Mouse (Mus musculus): Measurements from ENCODE around the gene Zrsr1. TPM values are rescaled to one million over a fixed set of nuclear protein-coding genes. Genes with fewer than 3 reads are reported as not detected.

The Zrsr1 gene
- polyA plus RNA-seq, 1 experiment, result 29.4 TPM

- H3K4me3 ChIP-seq (ENCODE audit: insufficient read depth, low read depth, low read length), result no peak overlapping the region
- H3K4me1 ChIP-seq (ENCODE audit: control insufficient read depth, insufficient read depth, insufficient read length, low read length), result no peaks in the 10 kb centered on the region
- no peak overlapping the region for H3K27ac ChIP-seq (replicated peaks; ENCODE audit: low read depth, low read length)
These were observed 15.0 kb upstream of the Zrsr1 start for GRCm38 (mm10) chr11:22956830-22957229.

- Histone ChIP-seq H3K27ac (replicated peaks; ENCODE audit: low read depth, low read length) (no peak overlapping the region), H3K4me1 (ENCODE audit: control insufficient read depth, insufficient read depth, insufficient read length, low read length) (no peaks in the 10 kb centered on the region), H3K4me3 (ENCODE audit: insufficient read depth, low read depth, low read length) (no peak overlapping the region)
These were observed 13.9 kb upstream of the Zrsr1 start for GRCm38 (mm10) chr11:22957791-22958374.

DNA sequence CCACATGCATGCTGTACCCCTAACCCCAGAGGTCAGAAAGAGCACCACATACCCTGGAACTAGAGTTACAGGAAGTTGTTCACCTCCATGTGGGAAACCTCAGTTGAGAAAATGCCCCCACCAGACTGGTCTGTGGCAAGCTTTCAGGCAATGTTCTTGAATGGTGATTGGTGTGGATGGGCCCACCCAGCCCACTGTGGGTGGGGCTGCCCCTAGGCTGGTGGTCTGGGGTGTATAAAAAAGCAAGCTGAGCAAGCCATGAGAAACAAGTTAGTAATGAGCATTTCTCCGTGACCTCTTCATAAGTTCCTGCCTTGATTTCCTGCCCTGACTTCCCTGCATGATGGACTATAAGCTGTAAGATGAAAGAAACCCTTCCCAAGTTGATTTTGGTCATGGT, 9.7 kb upstream of the Zrsr1 start:
- H3K4me3 ChIP-seq (ENCODE audit: insufficient read depth, low read depth, low read length), result no peak overlapping the region
- H3K27ac ChIP-seq (replicated peaks; ENCODE audit: low read depth, low read length), result no peak overlapping the region
- no peaks in the 10 kb centered on the region for H3K4me1 ChIP-seq (ENCODE audit: control insufficient read depth, insufficient read depth, insufficient read length, low read length)

GRCm38 (mm10) chr11:22964401-22964800, 7.4 kb upstream of the Zrsr1 start:
- H3K27ac ChIP-seq (replicated peaks; ENCODE audit: low read depth, low read length), result no peak overlapping the region
- no peak overlapping the region for H3K4me3 ChIP-seq (ENCODE audit: insufficient read depth, low read depth, low read length)
- H3K4me1 ChIP-seq (ENCODE audit: control insufficient read depth, insufficient read depth, insufficient read length, low read length), result no peaks in the 10 kb centered on the region

DNA sequence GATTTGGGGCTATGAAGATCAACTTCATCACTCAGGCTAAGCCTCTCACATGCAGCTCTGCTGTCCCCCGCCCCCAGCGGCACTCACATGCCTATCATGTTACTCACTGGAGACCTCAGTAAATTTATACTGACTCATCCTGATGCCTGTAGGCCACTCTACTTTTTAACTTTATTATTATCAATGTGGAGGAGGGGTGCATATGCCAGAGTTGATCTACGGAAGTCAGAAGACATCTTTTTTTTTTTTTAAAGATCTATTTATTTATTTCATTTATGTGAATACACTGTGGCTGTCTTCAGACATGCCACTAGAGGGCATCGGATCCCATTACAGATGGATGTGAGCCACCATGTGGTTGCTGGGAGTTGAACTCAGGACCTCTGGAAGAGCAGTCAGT, 6.3 kb upstream of the Zrsr1 start:
- no peak overlapping the region for H3K4me3 ChIP-seq (ENCODE audit: insufficient read depth, low read depth, low read length)
- H3K4me1 ChIP-seq (ENCODE audit: control insufficient read depth, insufficient read depth, insufficient read length, low read length), result no peaks in the 10 kb centered on the region
- no peak overlapping the region for H3K27ac ChIP-seq (replicated peaks; ENCODE audit: low read depth, low read length)

DNA sequence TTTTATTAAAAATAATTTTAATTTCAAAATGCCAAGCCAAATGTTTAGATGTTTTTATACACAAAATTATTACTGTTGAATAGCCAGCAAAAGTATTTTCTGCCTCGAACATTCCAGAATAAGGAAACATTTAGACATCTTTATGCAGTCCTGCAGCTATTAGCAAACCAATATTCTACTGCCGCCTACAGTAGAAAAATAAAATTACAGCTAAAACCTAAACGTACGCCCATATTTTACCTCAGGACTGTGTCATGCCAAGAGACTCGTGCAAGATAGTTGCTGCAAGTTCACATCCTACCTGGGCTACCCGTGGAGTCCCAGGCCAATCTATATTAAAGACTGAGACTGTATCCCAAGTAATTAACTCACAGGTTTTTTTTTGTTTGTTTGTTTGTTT, 2.3 kb upstream of the Zrsr1 start:
- H3K27ac ChIP-seq (replicated peaks; ENCODE audit: low read depth, low read length), result no peak overlapping the region
- no peak overlapping the region for H3K4me3 ChIP-seq (ENCODE audit: insufficient read depth, low read depth, low read length)
- H3K4me1 ChIP-seq (ENCODE audit: control insufficient read depth, insufficient read depth, insufficient read length, low read length), result no peaks in the 10 kb centered on the region

- Histone ChIP-seq H3K4me3 (ENCODE audit: insufficient read depth, low read depth, low read length) (no peak overlapping the region), H3K4me1 (ENCODE audit: control insufficient read depth, insufficient read depth, insufficient read length, low read length) (0 out of 2 replicates have a peak, but pooled peaks cover 2% of the 10 kb centered on the region)
These were observed 1.3 kb upstream of the Zrsr1 start for GRCm38 (mm10) chr11:22970546-22970945.

DNA sequence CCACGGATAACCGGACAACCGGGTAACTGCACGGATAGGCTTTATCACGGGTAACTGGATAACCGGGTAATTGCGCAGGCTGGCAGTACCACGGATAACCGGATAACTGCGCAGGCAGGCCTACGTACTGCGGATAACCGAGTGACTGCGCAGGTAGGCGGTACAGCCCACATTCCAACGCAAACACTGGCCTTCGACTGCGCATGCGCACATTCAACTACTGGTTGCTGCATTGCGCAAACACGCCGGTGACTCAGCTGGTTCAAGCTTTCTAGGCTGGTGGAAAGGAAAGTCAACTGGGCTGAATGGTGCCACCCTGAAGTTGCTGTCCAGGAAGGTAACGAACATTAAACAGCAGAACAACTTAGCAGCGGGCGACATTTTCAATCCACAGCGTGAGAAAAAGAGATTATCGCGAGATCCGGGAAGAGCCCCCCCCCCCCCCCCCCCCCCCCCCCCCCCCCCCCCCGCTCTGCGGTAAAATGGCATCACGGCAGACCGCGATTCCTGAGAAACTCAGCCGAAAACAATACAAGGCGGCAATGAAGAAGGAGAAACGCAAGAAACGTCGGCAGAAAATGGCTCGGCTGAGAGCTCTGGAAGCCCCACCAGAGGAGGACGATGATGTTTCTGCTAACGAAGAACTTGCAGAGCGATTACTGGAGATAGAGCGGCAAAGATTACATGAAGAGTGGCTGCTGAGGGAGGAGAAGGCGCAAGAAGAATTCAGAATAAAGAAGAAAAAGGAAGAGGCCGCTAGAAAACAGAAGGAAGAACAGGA, 1.1 kb downstream of the Zrsr1 start:
- H3K4me1 ChIP-seq (ENCODE audit: control insufficient read depth, insufficient read depth, insufficient read length, low read length), result peaks cover 6% of the 10 kb centered on the region; the same call in 1 of the 2 replicates
- peak overlapping the region; percentile 98 for H3K27ac ChIP-seq (replicated peaks; ENCODE audit: low read depth, low read length)
- H3K4me3 ChIP-seq (ENCODE audit: insufficient read depth, low read depth, low read length), result peak overlapping the region; percentile 84

More at GRCm38 (mm10) chr11:22970546-22970945, 1.3 kb upstream of the Zrsr1 start:
- H3K27ac ChIP-seq (replicated peaks; ENCODE audit: low read depth, low read length), result no peak overlapping the region

- peak overlapping the region; percentile 84 for H3K4me3 ChIP-seq (ENCODE audit: insufficient read depth, low read depth, low read length)
- H3K4me1 ChIP-seq (ENCODE audit: control insufficient read depth, insufficient read depth, insufficient read length, low read length), result peaks cover 6% of the 10 kb centered on the region
- no peak overlapping the region; the same call in 1 of the 2 replicates for H3K27ac ChIP-seq (replicated peaks; ENCODE audit: low read depth, low read length)
These were observed 1.8 kb downstream of the Zrsr1 start for GRCm38 (mm10) chr11:22973599-22973998.

- peaks cover 10% of the 10 kb centered on the region for H3K4me1 ChIP-seq (ENCODE audit: control insufficient read depth, insufficient read depth, insufficient read length, low read length)
- no peak overlapping the region for H3K4me3 ChIP-seq (ENCODE audit: insufficient read depth, low read depth, low read length)
These were observed 6.4 kb downstream of the Zrsr1 start for GRCm38 (mm10) chr11:22978215-22978614.

DNA sequence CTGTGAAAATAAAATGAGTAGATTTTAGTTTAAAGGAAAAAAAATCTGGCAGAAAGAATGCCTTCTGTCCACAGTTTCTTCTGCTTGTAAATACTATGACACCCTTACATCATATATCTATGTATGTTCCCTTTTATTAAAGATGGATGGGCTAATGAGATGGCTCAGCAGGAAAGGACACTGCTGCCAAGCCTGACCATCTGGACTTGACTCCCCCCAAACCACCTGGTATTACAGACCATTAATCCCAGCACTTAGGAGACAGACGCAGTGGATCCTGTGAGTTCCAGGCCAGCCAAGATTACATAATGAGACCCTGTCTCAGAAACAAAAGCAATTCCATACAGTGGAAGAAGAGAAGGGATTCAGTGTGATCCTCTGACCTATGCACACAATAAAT, 6.9 kb downstream of the Zrsr1 start:
- Histone ChIP-seq H3K4me1 (ENCODE audit: control insufficient read depth, insufficient read depth, insufficient read length, low read length) (peaks cover 10% of the 10 kb centered on the region), H3K4me3 (ENCODE audit: insufficient read depth, low read depth, low read length) (no peak overlapping the region), H3K27ac (replicated peaks; ENCODE audit: low read depth, low read length) (no peak overlapping the region)

More at GRCm38 (mm10) chr11:22978215-22978614, 6.4 kb downstream of the Zrsr1 start:
- H3K27ac ChIP-seq (replicated peaks; ENCODE audit: low read depth, low read length), result no peak overlapping the region

GRCm38 (mm10) chr11:22979221-22979620, 7.4 kb downstream of the Zrsr1 start:
- Histone ChIP-seq H3K4me1 (ENCODE audit: control insufficient read depth, insufficient read depth, insufficient read length, low read length) (peaks cover 10% of the 10 kb centered on the region), H3K27ac (replicated peaks; ENCODE audit: low read depth, low read length) (no peak overlapping the region), H3K4me3 (ENCODE audit: insufficient read depth, low read depth, low read length) (no peak overlapping the region)

DNA sequence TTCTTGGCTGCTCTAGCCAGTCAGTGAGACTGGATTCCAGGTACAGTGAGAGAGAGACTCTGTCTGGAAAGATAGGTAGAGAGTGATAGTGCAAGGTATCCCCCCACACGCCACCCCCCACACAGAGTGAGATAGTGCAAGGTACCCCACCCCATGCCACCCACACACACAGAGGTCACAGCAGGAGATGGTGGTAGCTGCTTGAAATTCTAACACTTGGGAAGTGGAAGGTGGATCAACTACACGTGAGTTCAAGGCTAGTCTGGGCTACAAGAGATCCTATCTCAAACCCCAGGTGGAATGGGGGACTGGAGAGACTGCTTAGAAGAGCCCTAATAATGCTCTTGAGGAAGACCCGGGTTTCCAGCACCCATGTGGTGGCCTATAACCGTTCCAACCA, 9.2 kb downstream of the Zrsr1 start:
- peak overlapping the region; percentile 82 for H3K4me3 ChIP-seq (ENCODE audit: insufficient read depth, low read depth, low read length)
- no peak overlapping the region for H3K27ac ChIP-seq (replicated peaks; ENCODE audit: low read depth, low read length)
- H3K4me1 ChIP-seq (ENCODE audit: control insufficient read depth, insufficient read depth, insufficient read length, low read length), result peaks cover 7% of the 10 kb centered on the region

GRCm38 (mm10) chr11:22981543-22981950, 9.7 kb downstream of the Zrsr1 start:
- peaks cover 7% of the 10 kb centered on the region for H3K4me1 ChIP-seq (ENCODE audit: control insufficient read depth, insufficient read depth, insufficient read length, low read length)
- peak overlapping the region; percentile 80; the same call in 1 of the 2 replicates for H3K27ac ChIP-seq (replicated peaks; ENCODE audit: low read depth, low read length)
- H3K4me3 ChIP-seq (ENCODE audit: insufficient read depth, low read depth, low read length), result peak overlapping the region; percentile 82

GRCm38 (mm10) chr11:22981984-22982757, 10.4 kb downstream of the Zrsr1 start, which contains the start of the genes Gm28048 and Commd1:
TSS of gene Gm28048 (minus strand) at chr11:22982090.
TSS of gene Commd1 (minus strand) at chr11:22982382.
- Histone ChIP-seq H3K27ac (replicated peaks; ENCODE audit: low read depth, low read length) (peak within 1 kb of the TSS; percentile 80), H3K4me1 (ENCODE audit: control insufficient read depth, insufficient read depth, insufficient read length, low read length) (peaks cover 4% of the 10 kb centered on the region), H3K4me3 (ENCODE audit: insufficient read depth, low read depth, low read length) (peak within 1 kb of the TSS; percentile 82)
